Mouse (Mus musculus) liver, embryonic 12.5 days (tissue): ENCODE results near the gene Ltbp1. TPM values are rescaled to one million over a fixed set of nuclear protein-coding genes. Genes with fewer than 3 reads are reported as not detected.

Experiments
- ATAC-seq: fragments of 200-750 bp; cut with Nextera tagmentation; 2 replicates; pipeline ENCODE4 v1.8.0; 2017; ENCODE audit warnings: moderate number of reproducible peaks, mild to moderate bottlenecking, moderate library complexity
- H3K27ac ChIP-seq: fragments of 300-500 bp; sonication (generic); 2 replicates; pipeline ENCODE4 v1.5.1; 2016; ENCODE audit warnings: mild to moderate bottlenecking
- H3K27me3 ChIP-seq: fragments of 300-500 bp; sonication (generic); replicated peaks from 2 replicates; pipeline ENCODE4 v1.6.1; 2016; ENCODE audit warnings: mild to moderate bottlenecking, moderate library complexity
- H3K36me3 ChIP-seq: fragments of 300-500 bp; sonication (generic); 2 replicates; pipeline ENCODE4 v1.6.1; 2016; ENCODE audit warnings: mild to moderate bottlenecking, moderate library complexity
- H3K4me1 ChIP-seq: fragments of 300-500 bp; sonication (generic); 2 replicates; pipeline ENCODE4 v1.6.1; 2016
- H3K4me2 ChIP-seq: fragments of 300-500 bp; sonication (generic); 2 replicates; pipeline ENCODE4 v1.6.1; 2016; ENCODE audit warnings: mild to moderate bottlenecking, moderate library complexity
- H3K4me3 ChIP-seq: fragments of 300-500 bp; sonication (generic); 2 replicates; pipeline ENCODE4 v1.5.1; 2016; ENCODE audit warnings: mild to moderate bottlenecking, moderate library complexity
- H3K9ac ChIP-seq: fragments of 300-500 bp; sonication (generic); 2 replicates; pipeline ENCODE4 v1.6.1; 2016; ENCODE audit warnings: mild to moderate bottlenecking, moderate library complexity
- H3K9me3 ChIP-seq: fragments of 300-500 bp; sonication (generic); replicated peaks from 2 replicates; pipeline ENCODE4 v1.6.1; 2016; ENCODE audit warnings: mild to moderate bottlenecking, moderate library complexity
- WGBS: fragments of 180-500 bp; shearing (Covaris S2); methylation state at CpG from one replicate; pipeline ENCODE4 v1.1.7; 2016; ENCODE audit not compliant: insufficient replicate concordance; 5-methylcytosine and 5-hydroxymethylcytosine counted together
- polyA plus RNA-seq: library from polyadenylated mRNA; unstranded; fragments of >200 nt; fragmentation: Nextera tagmentation; extraction: Ambion mirVana; gene quantifications from 2 replicates; pipeline ENCODE4 v1.2.1, GENCODE M21; 2016

Gene Ltbp1
- polyA plus RNA-seq: 7.4 and 8.6 TPM in 2 replicates

DNA sequence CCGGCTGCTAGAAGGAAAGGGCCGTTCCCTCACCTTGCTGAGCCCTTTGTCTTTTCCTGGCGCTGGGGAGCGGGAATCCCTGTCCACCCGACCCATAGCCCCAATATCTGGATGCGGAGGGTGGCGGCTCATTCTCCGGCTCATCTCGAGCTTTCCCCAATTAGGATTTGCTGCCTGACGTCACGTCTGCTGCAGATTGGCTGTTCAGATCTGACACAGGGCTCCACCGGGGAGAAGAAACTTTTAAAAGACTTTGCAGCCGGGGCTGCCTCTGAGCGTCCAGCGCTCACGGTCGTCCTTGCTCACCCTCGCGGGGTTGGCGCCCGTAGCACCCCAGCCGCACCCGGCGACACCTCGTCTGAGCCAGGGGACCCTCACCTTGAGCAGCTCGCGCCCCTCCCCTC, at the start of gene Ltbp1:
Ltbp1 (plus strand) TSS at position 288 of the 404 bp plus-strand sequence.
- Histone ChIP-seq H3K4me3 (peak within 1 kb of the TSS; percentile 71), H3K27ac (peak within 1 kb of the TSS; percentile 66), H3K9ac (peak within 1 kb of the TSS; percentile 68), H3K36me3 (no peaks in the 10 kb centered on the region), H3K27me3 (peaks cover 31% of the 10 kb centered on the region), H3K4me1 (peaks cover 22% of the 10 kb centered on the region), H3K9me3 (no peaks in the 10 kb centered on the region), H3K4me2 (peak within 1 kb of the TSS; percentile 97)
- WGBS: under 1% methylated on average over 25 of the region's 27 CpGs
- peak; percentile 74 for ATAC-seq

DNA sequence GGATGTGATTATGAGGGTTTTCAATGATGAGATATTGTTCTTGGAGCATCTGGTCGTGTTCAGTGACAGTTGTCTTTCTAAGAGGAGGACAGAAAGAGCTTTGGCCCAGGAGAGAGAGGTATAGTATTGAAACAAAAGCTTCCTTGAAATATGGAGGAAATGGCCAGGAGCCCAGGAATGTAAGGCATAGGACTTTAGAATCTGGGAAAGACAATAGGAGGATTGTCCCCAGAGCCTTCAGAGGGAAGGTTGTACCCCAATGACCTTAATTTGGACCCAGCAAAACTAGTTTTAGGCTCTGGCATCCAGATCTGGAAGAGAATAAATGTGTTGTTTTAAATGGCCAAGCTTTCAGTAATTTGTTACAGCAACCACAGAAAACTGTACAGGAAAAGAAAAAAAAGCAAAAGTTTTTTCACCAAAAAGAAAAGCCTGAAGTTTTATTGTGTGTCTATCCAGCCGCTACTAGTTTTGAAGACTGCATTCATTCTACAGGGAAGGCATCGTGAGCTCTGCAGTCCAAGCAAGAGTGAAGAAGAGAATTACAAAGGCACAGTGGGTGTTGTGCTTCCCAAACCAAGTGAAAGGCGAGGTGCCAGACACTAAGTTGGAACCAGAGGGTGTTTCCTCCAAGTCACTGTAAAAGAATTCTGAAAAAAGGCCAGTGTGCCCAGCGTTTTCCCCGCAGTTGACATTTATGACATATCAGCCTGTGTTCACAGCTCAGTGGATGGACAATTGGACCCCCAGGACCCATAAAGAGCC, 45.7 kb upstream of the Ltbp1 start:
- ATAC-seq: no peak
- no peak overlapping the region for H3K4me3 ChIP-seq
- H3K9ac ChIP-seq: no peak overlapping the region
- H3K36me3 ChIP-seq: no peaks in the 10 kb centered on the region
- no peak overlapping the region for H3K4me2 ChIP-seq
- WGBS: 62% methylated on average over 6 of the region's 6 CpGs
- no peak overlapping the region for H3K27ac ChIP-seq
- 0 out of 2 replicates have a peak, but pooled peaks cover 4% of the 10 kb centered on the region for H3K4me1 ChIP-seq
- no peaks in the 10 kb centered on the region for H3K9me3 ChIP-seq
- no peaks in the 10 kb centered on the region for H3K27me3 ChIP-seq

DNA sequence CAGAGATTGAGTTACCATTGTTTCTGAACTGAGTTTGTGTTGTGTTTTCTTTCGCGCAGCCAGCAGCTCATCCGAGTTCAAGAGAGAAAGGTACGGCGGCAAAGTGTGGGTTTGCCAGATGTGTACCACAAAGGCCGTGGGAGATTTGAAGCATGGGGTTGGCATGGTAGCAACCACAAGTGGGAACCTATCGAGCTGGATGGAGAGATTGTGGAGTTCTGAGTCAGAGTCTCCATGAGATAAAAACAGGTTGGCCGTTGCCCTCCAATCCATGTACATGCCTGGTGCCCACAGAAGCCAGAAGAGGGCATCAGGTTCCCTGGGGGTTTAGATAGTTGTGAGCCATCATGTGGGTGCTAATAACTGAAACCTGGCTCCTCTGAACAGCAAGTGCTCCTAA, 42.1 kb upstream of the Ltbp1 start:
- no peak overlapping the region for H3K27ac ChIP-seq
- peaks cover 13% of the 10 kb centered on the region for H3K4me1 ChIP-seq
- H3K9ac ChIP-seq: no peak overlapping the region
- ATAC-seq: no peak
- H3K27me3 ChIP-seq: no peaks in the 10 kb centered on the region
- H3K36me3 ChIP-seq: no peaks in the 10 kb centered on the region
- no peak overlapping the region for H3K4me3 ChIP-seq
- no peaks in the 10 kb centered on the region for H3K9me3 ChIP-seq
- no peak overlapping the region for H3K4me2 ChIP-seq
- WGBS: 64% methylated on average over 8 of the region's 8 CpGs

DNA sequence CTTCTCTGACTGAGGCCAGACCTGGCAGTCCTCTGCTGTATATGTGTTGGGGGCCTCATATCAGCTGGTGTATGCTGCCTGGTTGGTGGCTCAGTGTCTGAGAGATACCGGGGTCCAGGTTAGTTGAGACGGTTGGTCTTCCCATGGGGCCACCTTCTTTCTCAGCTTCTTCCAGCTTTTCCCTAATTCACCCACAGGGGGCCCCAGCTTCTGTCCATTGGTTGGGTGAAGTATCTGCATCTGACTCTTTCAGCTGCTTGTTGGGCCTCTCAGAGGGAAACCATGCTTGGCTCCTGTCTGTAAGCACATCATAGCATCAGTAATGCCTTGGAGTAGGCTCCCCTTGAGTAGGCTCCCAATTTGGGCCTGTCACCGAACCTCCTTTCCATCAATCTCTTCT, 41.5 kb upstream of the Ltbp1 start:
- Histone ChIP-seq H3K4me1 (peaks cover 19% of the 10 kb centered on the region), H3K9me3 (no peaks in the 10 kb centered on the region), H3K9ac (no peak overlapping the region), H3K4me2 (no peak overlapping the region), H3K27ac (no peak overlapping the region), H3K27me3 (no peaks in the 10 kb centered on the region), H3K4me3 (no peak overlapping the region), H3K36me3 (no peaks in the 10 kb centered on the region)
- 59% methylated on average over 3 of the region's 3 CpGs for WGBS
- ATAC-seq: no peak

DNA sequence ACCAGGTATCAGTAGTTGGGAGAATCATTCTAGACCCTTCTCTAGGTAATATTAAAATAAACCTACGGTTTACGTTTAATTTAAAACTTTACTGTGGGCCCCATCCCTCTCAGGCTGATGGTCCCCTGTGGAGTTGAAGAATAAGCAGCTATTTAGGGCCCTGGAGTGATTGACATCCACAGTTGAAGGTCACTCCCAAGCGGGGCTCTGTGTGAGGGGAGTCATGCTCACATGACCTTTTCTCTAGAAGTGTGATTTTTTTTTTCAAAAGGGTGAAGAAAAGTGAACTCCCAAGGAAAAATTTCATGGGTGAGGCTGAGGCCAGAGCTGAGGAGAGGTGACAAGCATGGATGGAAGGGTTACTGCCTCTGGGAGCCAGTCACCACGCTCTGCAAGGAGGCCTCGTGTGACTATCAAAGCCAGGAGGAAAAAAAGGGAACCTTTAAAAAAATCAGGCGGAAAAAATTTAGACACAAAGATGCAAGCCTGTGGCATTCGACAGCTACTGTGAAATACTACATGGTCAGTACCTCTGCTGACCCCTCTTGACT, 38.0 kb upstream of the Ltbp1 start:
- Histone ChIP-seq H3K27me3 (no peaks in the 10 kb centered on the region), H3K4me2 (no peak overlapping the region), H3K4me3 (no peak overlapping the region), H3K4me1 (peaks cover 17% of the 10 kb centered on the region), H3K9me3 (no peaks in the 10 kb centered on the region), H3K36me3 (no peaks in the 10 kb centered on the region), H3K9ac (no peak overlapping the region), H3K27ac (no peak overlapping the region)
- ATAC-seq: no peak
- WGBS: 61% methylated on average over 7 of the region's 7 CpGs

DNA sequence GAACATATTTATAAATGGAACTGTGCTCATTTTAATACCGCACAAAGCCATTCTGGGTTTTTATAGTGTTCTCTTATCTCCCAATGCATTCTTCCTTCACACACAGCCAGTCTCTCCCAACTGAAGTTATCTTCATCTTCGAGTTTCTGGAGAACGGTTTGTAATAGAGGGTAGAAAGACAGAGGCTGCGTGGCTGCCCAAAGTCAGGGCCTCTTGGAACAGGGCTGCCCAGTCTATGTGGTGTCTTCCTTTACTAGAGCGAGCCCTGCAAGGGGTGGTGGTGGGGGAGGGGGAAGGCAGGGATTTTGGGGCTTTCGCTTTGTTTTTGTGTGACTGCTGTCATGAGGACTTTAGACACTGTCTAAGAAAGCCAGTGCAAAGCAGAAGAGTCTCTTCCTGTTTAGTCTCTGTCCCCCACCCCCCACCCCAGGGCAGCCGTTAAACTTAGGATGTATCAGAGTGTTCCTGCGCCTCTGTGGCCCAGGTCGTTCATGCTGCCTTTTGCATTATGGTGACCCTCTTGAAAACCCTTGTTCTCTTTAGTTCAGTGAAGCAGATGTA, 37.1 kb upstream of the Ltbp1 start:
- H3K4me1 ChIP-seq: peaks cover 17% of the 10 kb centered on the region
- no peaks in the 10 kb centered on the region for H3K9me3 ChIP-seq
- 19% methylated on average over 9 of the region's 9 CpGs for WGBS
- H3K4me2 ChIP-seq: peak overlapping the region; percentile 34
- H3K36me3 ChIP-seq: no peaks in the 10 kb centered on the region
- ATAC-seq: peak; percentile 59
- H3K27ac ChIP-seq: peak overlapping the region; percentile 46; the same call in 1 of the 2 replicates
- no peak overlapping the region for H3K9ac ChIP-seq
- H3K4me3 ChIP-seq: no peak overlapping the region
- no peaks in the 10 kb centered on the region for H3K27me3 ChIP-seq

DNA sequence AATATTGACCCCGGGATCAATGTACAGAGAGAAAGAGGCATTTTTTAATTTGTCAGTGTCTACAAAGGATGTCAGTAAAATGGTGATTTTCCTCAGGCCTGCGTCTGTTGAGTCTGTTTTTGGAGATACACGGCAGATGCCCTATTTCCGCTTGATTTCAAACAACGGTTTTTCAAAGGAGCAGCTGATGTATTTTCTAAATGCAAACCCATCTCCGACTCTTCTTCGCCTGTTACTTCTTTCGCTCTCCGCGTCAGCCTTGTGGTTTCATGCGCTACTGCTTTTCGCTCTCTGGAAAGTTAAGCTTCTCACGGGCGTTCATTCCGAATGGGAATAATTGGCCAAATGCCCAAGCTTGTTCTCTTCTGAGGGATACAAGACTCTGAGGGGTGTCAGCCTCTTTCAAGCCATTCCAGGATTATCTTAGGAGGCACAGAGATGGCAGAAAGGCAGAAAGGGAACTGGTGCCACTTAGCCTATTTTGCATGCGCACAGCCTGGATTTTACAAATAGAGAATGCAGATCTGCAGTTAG, 36.6 kb upstream of the Ltbp1 start:
- ATAC-seq: no peak
- peaks cover 17% of the 10 kb centered on the region for H3K4me1 ChIP-seq
- H3K36me3 ChIP-seq: no peaks in the 10 kb centered on the region
- no peak overlapping the region for H3K9ac ChIP-seq
- H3K27ac ChIP-seq: no peak overlapping the region
- WGBS: 70% methylated on average over 16 of the region's 16 CpGs
- no peak overlapping the region for H3K4me3 ChIP-seq
- peak overlapping the region; percentile 34; the same call in 1 of the 2 replicates for H3K4me2 ChIP-seq
- no peaks in the 10 kb centered on the region for H3K9me3 ChIP-seq
- no peaks in the 10 kb centered on the region for H3K27me3 ChIP-seq

DNA sequence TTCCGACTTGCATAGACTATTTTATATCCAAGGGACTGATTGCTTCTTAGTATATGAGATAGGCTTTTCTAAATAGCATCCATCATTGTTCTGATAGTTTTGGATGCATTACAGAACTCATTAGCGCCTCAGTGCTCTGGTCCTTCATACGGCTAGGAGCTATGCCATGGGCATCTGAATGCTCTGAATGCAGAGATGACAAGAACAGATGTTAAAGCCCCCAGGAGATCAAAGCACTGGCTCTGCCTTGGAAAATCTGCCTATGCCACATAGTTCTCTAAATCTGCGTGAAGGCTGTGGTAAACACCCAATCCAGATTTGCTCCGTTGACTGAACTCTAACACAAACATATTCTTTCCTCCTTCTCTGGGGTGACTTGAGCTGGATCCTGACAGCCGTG, 30.2 kb upstream of the Ltbp1 start:
- Histone ChIP-seq H3K9me3 (no peaks in the 10 kb centered on the region), H3K36me3 (no peaks in the 10 kb centered on the region), H3K9ac (no peak overlapping the region), H3K27ac (no peak overlapping the region), H3K4me2 (no peak overlapping the region), H3K27me3 (no peaks in the 10 kb centered on the region), H3K4me1 (no peaks in the 10 kb centered on the region), H3K4me3 (no peak overlapping the region)
- ATAC-seq: no peak
- WGBS: 75% methylated on average over 6 of the region's 6 CpGs

DNA sequence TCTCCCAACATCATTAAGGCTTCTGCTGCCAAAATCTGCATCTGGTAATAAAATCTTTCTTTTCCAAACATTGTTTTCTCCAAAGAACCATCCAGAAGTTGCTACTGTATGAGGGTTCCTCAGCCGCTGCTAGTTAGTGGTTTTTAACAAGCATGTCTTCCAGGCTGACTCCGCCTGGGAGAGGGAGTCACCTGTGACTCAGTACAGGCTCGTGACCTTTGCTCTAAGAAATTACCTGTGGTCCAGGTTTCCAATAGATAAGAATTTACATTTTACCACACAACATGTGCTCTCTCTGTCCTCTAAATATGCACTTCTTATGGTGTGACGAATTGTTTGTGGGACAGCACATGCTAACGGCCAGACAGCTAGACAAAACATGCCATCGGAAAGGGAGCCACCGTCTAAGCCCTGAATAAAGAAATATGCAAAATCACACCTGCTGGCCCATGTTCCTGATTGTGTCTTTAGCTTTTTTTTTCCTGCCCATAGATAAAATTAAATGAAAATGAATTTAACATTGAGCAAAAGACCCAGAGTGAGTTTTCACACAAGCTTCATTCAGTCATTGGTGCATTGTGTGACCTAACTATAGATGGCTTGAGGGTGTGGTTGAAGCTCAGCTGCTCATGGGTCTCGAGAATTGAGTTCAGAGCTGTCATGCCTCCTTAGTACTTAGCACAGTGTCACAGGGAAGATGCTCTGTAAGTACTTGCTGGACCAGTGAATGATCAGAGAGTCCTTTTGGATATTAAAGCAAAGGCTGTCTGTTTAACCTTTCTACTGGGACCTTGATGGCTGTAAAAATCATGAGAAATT, 29.0 kb upstream of the Ltbp1 start:
- H3K4me3 ChIP-seq: no peak overlapping the region
- H3K4me1 ChIP-seq: no peaks in the 10 kb centered on the region
- H3K27ac ChIP-seq: no peak overlapping the region
- ATAC-seq: no peak
- no peaks in the 10 kb centered on the region for H3K36me3 ChIP-seq
- H3K9me3 ChIP-seq: no peaks in the 10 kb centered on the region
- no peak overlapping the region for H3K4me2 ChIP-seq
- 71% methylated on average over 8 of the region's 8 CpGs for WGBS
- H3K9ac ChIP-seq: no peak overlapping the region
- no peaks in the 10 kb centered on the region for H3K27me3 ChIP-seq

DNA sequence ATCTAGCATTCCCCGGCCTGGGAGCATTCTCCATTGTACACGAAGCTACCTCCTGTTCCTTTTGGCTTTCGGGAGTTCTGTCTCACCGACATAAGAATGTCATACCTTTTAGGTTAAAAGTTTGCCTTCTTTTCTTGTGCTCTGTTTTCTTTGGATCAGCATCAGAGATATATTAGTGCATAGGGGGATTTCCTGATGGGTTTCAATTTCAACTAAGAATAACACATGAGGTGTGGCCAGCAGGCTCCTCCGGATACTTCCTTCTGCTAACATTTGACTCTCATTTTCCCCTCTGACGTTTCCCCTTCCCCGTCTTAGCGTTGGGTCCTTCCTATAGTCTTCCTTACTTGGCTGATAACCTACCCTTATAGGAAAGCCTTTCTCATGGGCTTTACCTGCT, 25.6 kb upstream of the Ltbp1 start:
- no peak overlapping the region for H3K9ac ChIP-seq
- ATAC-seq: no peak
- H3K27ac ChIP-seq: no peak overlapping the region
- no peak overlapping the region for H3K4me2 ChIP-seq
- H3K4me3 ChIP-seq: no peak overlapping the region
- H3K36me3 ChIP-seq: no peaks in the 10 kb centered on the region
- H3K27me3 ChIP-seq: no peaks in the 10 kb centered on the region
- H3K4me1 ChIP-seq: no peaks in the 10 kb centered on the region
- H3K9me3 ChIP-seq: no peaks in the 10 kb centered on the region
- WGBS: 80% methylated on average over 8 of the region's 8 CpGs

DNA sequence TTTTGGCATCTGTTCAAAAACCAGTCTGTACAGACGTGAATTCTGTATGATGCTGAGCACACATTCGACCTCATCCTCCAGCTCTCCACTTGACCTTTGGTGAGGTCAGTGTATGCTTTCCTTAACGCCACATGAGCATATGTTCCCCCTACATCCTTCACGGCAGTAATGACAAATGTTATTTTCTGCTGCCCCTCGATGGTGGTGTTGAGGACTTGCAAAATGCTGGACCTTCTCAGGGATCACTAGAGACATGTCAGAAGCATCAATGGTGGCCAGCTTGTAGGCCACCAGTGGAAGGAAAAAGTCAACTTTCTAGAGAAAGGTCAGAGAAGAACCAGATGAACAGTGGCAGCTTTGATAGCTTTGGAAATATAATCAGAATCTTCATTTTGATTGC, 23.7 kb upstream of the Ltbp1 start:
- Histone ChIP-seq H3K36me3 (no peaks in the 10 kb centered on the region), H3K27me3 (no peaks in the 10 kb centered on the region), H3K4me1 (no peaks in the 10 kb centered on the region), H3K9me3 (no peaks in the 10 kb centered on the region), H3K4me2 (no peak overlapping the region), H3K9ac (no peak overlapping the region), H3K27ac (no peak overlapping the region), H3K4me3 (no peak overlapping the region)
- no peak for ATAC-seq
- 64% methylated on average over 5 of the region's 5 CpGs for WGBS

DNA sequence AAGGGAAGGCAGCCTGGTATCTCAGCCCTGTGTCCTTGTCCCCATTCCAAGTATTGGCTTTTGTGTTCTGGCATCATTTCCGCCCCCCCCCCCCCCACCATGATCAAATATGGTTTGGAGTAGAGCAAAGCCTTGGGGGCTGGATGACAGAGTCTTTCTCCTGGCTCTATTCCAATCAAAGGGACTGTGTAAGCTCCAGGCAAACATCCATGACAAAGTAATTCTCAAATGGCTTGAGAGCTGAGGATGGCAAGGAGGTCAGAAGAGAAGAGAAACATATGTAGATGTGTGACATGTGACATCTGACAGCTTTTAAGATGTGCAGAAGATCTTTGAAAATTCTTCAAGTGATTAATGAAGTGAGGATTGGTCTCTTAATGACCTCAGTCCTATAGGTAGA, 22.5 kb upstream of the Ltbp1 start:
- no peaks in the 10 kb centered on the region for H3K4me1 ChIP-seq
- ATAC-seq: no peak
- no peak overlapping the region for H3K4me3 ChIP-seq
- H3K9ac ChIP-seq: no peak overlapping the region
- H3K27me3 ChIP-seq: no peaks in the 10 kb centered on the region
- 62% methylated on average over 1 of the region's 1 CpGs for WGBS
- no peak overlapping the region for H3K4me2 ChIP-seq
- no peak overlapping the region for H3K27ac ChIP-seq
- no peaks in the 10 kb centered on the region for H3K36me3 ChIP-seq
- no peaks in the 10 kb centered on the region for H3K9me3 ChIP-seq
